Mouse (Mus musculus) lung, postnatal 0 days (tissue): ENCODE results near the gene Cdx2.

Source experiments
- CTCF ChIP-seq: IDR thresholded peaks from 2 replicates; pipeline ENCODE4 v1.5.1; 2016; ENCODE audit warnings: antibody characterized with exemption, mild to moderate bottlenecking
- EP300 ChIP-seq: IDR thresholded peaks from 2 replicates; pipeline ENCODE4 v1.6.1; 2016; ENCODE audit warnings: antibody characterized with exemption, mild to moderate bottlenecking, control low read depth

- no peak for TF ChIP-seq EP300
- no peak for TF ChIP-seq CTCF
Measured at GRCm38 (mm10) chr5:147309786-147310185, 2.7 kb upstream of the Cdx2 start.
